Mouse (Mus musculus) embryonic facial prominence, embryonic 13.5 days (tissue): ENCODE data around the gene Copg1. TPM values are rescaled to one million over a fixed set of nuclear protein-coding genes. Genes with fewer than 3 reads are reported as not detected.
A peak's percentile ranks its signal among the peaks of the same experiment; 100 is the strongest.

Source experiments
- ATAC-seq: fragments of 200-750 bp; cut with Nextera tagmentation; 2 replicates; pipeline ENCODE4 v1.8.0; 2017; ENCODE audit warnings: low read depth; ENCODE audit not compliant: insufficient number of reproducible peaks, insufficient read depth, low FRiP score, low TSS enrichment
- H3K27ac ChIP-seq: fragments of 300-500 bp; sonication (generic); 2 replicates; pipeline ENCODE4 v1.5.1; 2015; ENCODE audit warnings: moderate library complexity, mild to moderate bottlenecking, inconsistent platforms
- H3K27me3 ChIP-seq: fragments of 300-500 bp; sonication (generic); 2 replicates; pipeline ENCODE4 v1.6.1; 2015; ENCODE audit warnings: mild to moderate bottlenecking, inconsistent platforms
- H3K36me3 ChIP-seq: fragments of 300-500 bp; sonication (generic); 2 replicates; pipeline ENCODE4 v1.6.1; 2015; ENCODE audit warnings: mild to moderate bottlenecking, inconsistent platforms
- H3K4me1 ChIP-seq: fragments of 300-500 bp; sonication (generic); 2 replicates; pipeline ENCODE4 v1.6.1; 2015; ENCODE audit warnings: inconsistent platforms
- H3K4me2 ChIP-seq: fragments of 300-500 bp; sonication (generic); 2 replicates; pipeline ENCODE4 v1.6.1; 2015; ENCODE audit warnings: moderate library complexity, mild to moderate bottlenecking, inconsistent platforms
- H3K4me3 ChIP-seq: fragments of 300-500 bp; sonication (generic); 2 replicates; pipeline ENCODE4 v1.5.1; 2015; ENCODE audit warnings: mild to moderate bottlenecking, inconsistent platforms
- H3K9ac ChIP-seq: fragments of 300-500 bp; sonication (generic); 2 replicates; pipeline ENCODE4 v1.6.1; 2015; ENCODE audit warnings: mild to moderate bottlenecking, inconsistent platforms
- H3K9me3 ChIP-seq: fragments of 300-500 bp; sonication (generic); 2 replicates; pipeline ENCODE4 v1.6.1; 2016; ENCODE audit warnings: inconsistent platforms
- WGBS: fragments of 180-500 bp; shearing (Covaris S2); methylation state at CpG from one replicate; pipeline ENCODE4 v1.1.7; 2015; ENCODE audit warnings: mixed read lengths; 5-methylcytosine and 5-hydroxymethylcytosine counted together
- polyA plus RNA-seq: library from polyadenylated mRNA; unstranded; fragments of >200 nt; fragmentation: Nextera tagmentation; extraction: Ambion mirVana; gene quantifications from 2 replicates; pipeline ENCODE4 v1.2.1, GENCODE M21; 2015

Gene Copg1
- polyA plus RNA-seq, 1 experiment from 2014 or later: 162 TPM

- no peak for ATAC-seq
- H3K9ac ChIP-seq: no peak overlapping the region
- H3K4me2 ChIP-seq: no peak overlapping the region
- H3K4me1 ChIP-seq: no peaks in the 10 kb centered on the region
- no peaks in the 10 kb centered on the region for H3K27me3 ChIP-seq
- no peaks in the 10 kb centered on the region for H3K36me3 ChIP-seq
- no peak overlapping the region for H3K27ac ChIP-seq
- no peak overlapping the region for H3K4me3 ChIP-seq
- 50% methylated on average over 13 of the region's 13 CpGs for WGBS
- no peaks in the 10 kb centered on the region for H3K9me3 ChIP-seq
These were observed 11.5 kb upstream of the Copg1 start for GRCm38 (mm10) chr6:87876068-87876643.

GRCm38 (mm10) chr6:87879010-87879409, 8.6 kb upstream of the Copg1 start:
- H3K27me3 ChIP-seq: no peaks in the 10 kb centered on the region
- no peak overlapping the region for H3K4me2 ChIP-seq
- no peaks in the 10 kb centered on the region for H3K9me3 ChIP-seq
- ATAC-seq: no peak
- 25% methylated on average over 4 of the region's 4 CpGs for WGBS
- no peak overlapping the region for H3K9ac ChIP-seq
- H3K4me1 ChIP-seq: no peaks in the 10 kb centered on the region
- H3K27ac ChIP-seq: no peak overlapping the region
- H3K4me3 ChIP-seq: no peak overlapping the region
- H3K36me3 ChIP-seq: no peaks in the 10 kb centered on the region

GRCm38 (mm10) chr6:87879628-87880027, 8.0 kb upstream of the Copg1 start:
- H3K9ac ChIP-seq: no peak overlapping the region
- H3K27ac ChIP-seq: no peak overlapping the region
- ATAC-seq: no peak
- H3K4me1 ChIP-seq: no peaks in the 10 kb centered on the region
- no peak overlapping the region for H3K4me3 ChIP-seq
- no peak overlapping the region for H3K4me2 ChIP-seq
- H3K9me3 ChIP-seq: no peaks in the 10 kb centered on the region
- 73% methylated on average over 3 of the region's 3 CpGs for WGBS
- H3K36me3 ChIP-seq: no peaks in the 10 kb centered on the region
- no peaks in the 10 kb centered on the region for H3K27me3 ChIP-seq

- Histone ChIP-seq H3K27ac (no peak overlapping the region), H3K27me3 (no peaks in the 10 kb centered on the region), H3K9ac (no peak overlapping the region), H3K36me3 (no peaks in the 10 kb centered on the region), H3K4me3 (no peak overlapping the region), H3K4me1 (no peaks in the 10 kb centered on the region), H3K4me2 (no peak overlapping the region), H3K9me3 (no peaks in the 10 kb centered on the region)
- ATAC-seq: no peak
- 75% methylated on average over 3 of the region's 3 CpGs for WGBS
These were observed 5.4 kb upstream of the Copg1 start for GRCm38 (mm10) chr6:87882221-87882620.

GRCm38 (mm10) chr6:87882816-87883215, 4.8 kb upstream of the Copg1 start:
- no peak for ATAC-seq
- H3K4me3 ChIP-seq: no peak overlapping the region
- no peaks in the 10 kb centered on the region for H3K36me3 ChIP-seq
- H3K4me1 ChIP-seq: no peaks in the 10 kb centered on the region
- H3K27me3 ChIP-seq: no peaks in the 10 kb centered on the region
- 66% methylated on average over 4 of the region's 4 CpGs for WGBS
- no peak overlapping the region for H3K4me2 ChIP-seq
- no peak overlapping the region for H3K9ac ChIP-seq
- H3K9me3 ChIP-seq: no peaks in the 10 kb centered on the region
- H3K27ac ChIP-seq: no peak overlapping the region

- no peak for ATAC-seq
- H3K4me2 ChIP-seq: no peak overlapping the region
- no peak overlapping the region for H3K27ac ChIP-seq
- WGBS: 84% methylated on average over 1 of the region's 1 CpGs
- peaks cover 7% of the 10 kb centered on the region for H3K4me1 ChIP-seq
- peaks cover 28% of the 10 kb centered on the region for H3K36me3 ChIP-seq
- no peaks in the 10 kb centered on the region for H3K9me3 ChIP-seq
- H3K4me3 ChIP-seq: no peak overlapping the region
- no peak overlapping the region for H3K9ac ChIP-seq
- H3K27me3 ChIP-seq: no peaks in the 10 kb centered on the region
These were observed 893 bp upstream of the Copg1 start for GRCm38 (mm10) chr6:87886721-87887120.

GRCm38 (mm10) chr6:87893931-87894330, 6.3 kb downstream of the Copg1 start:
- Histone ChIP-seq H3K4me2 (no peak overlapping the region), H3K9me3 (no peaks in the 10 kb centered on the region), H3K27ac (no peak overlapping the region), H3K4me3 (no peak overlapping the region), H3K27me3 (no peaks in the 10 kb centered on the region), H3K36me3 (peaks cover 97% of the 10 kb centered on the region), H3K4me1 (peaks cover 2% of the 10 kb centered on the region), H3K9ac (no peak overlapping the region)
- WGBS: 95% methylated on average over 7 of the region's 7 CpGs
- no peak for ATAC-seq

- ATAC-seq: no peak
- Histone ChIP-seq H3K4me3 (no peak overlapping the region), H3K4me1 (no peaks in the 10 kb centered on the region), H3K9me3 (no peaks in the 10 kb centered on the region), H3K27me3 (no peaks in the 10 kb centered on the region), H3K4me2 (no peak overlapping the region), H3K27ac (no peak overlapping the region), H3K9ac (no peak overlapping the region), H3K36me3 (peaks cover 96% of the 10 kb centered on the region)
- 81% methylated on average over 10 of the region's 10 CpGs for WGBS
These were observed 10.4 kb downstream of the Copg1 start for GRCm38 (mm10) chr6:87898028-87898427.

GRCm38 (mm10) chr6:87906632-87907031, 19.0 kb downstream of the Copg1 start:
- Histone ChIP-seq H3K4me2 (no peak overlapping the region), H3K36me3 (peaks cover 97% of the 10 kb centered on the region), H3K27ac (no peak overlapping the region), H3K27me3 (no peaks in the 10 kb centered on the region), H3K4me1 (no peaks in the 10 kb centered on the region), H3K9me3 (no peaks in the 10 kb centered on the region), H3K4me3 (no peak overlapping the region), H3K9ac (no peak overlapping the region)
- 57% methylated on average over 5 of the region's 5 CpGs for WGBS
- ATAC-seq: no peak

GRCm38 (mm10) chr6:87909181-87909580, 21.6 kb downstream of the Copg1 start:
- WGBS: 82% methylated on average over 6 of the region's 6 CpGs
- Histone ChIP-seq H3K36me3 (peaks cover 88% of the 10 kb centered on the region), H3K4me1 (0 out of 2 replicates have a peak, but pooled peaks cover 2% of the 10 kb centered on the region), H3K27me3 (no peaks in the 10 kb centered on the region), H3K4me2 (no peak overlapping the region), H3K9me3 (no peaks in the 10 kb centered on the region), H3K4me3 (no peak overlapping the region), H3K9ac (no peak overlapping the region), H3K27ac (no peak overlapping the region)
- ATAC-seq: no peak

GRCm38 (mm10) chr6:87911559-87911958, 23.9 kb downstream of the Copg1 start:
- ATAC-seq: no peak
- 80% methylated on average over 6 of the region's 6 CpGs for whole genome bisulfite sequencing
- no peaks in the 10 kb centered on the region for H3K27me3 ChIP-seq
- peaks cover 18% of the 10 kb centered on the region for H3K4me1 ChIP-seq
- no peak overlapping the region for H3K4me3 ChIP-seq
- H3K36me3 ChIP-seq: peaks cover 72% of the 10 kb centered on the region
- H3K9me3 ChIP-seq: no peaks in the 10 kb centered on the region
- no peak overlapping the region for H3K9ac ChIP-seq
- no peak overlapping the region for H3K4me2 ChIP-seq
- no peak overlapping the region for H3K27ac ChIP-seq

- under 1% methylated on average over 61 of the region's 62 CpGs for WGBS
- peak; percentile 81 for ATAC-seq
- peak within 1 kb of the TSS; percentile 85 for H3K4me3 ChIP-seq
- peak within 1 kb of the TSS; percentile 88 for H3K4me2 ChIP-seq
- no peaks in the 10 kb centered on the region for H3K9me3 ChIP-seq
- H3K4me1 ChIP-seq: peaks cover 18% of the 10 kb centered on the region
- H3K27me3 ChIP-seq: no peaks in the 10 kb centered on the region
- H3K27ac ChIP-seq: peak within 1 kb of the TSS; percentile 91
- peaks cover 72% of the 10 kb centered on the region for H3K36me3 ChIP-seq
- peak within 1 kb of the TSS; percentile 92 for H3K9ac ChIP-seq
These were observed 26.2 kb downstream of the Copg1 start, which contains the start of gene Hmces for GRCm38 (mm10) chr6:87913661-87914325. Gene Hmces (plus strand): TSS chr6:87913935.
